Mouse (Mus musculus): ENCODE results near the gene Sh2d6. TPM values are rescaled to one million over a fixed set of nuclear protein-coding genes. Genes with fewer than 3 reads are reported as not detected.
A peak's percentile ranks its signal among the peaks of the same experiment; 100 is the strongest.

Gene Sh2d6
- polyA plus RNA-seq (2014; fragmentation: Nextera tagmentation; extraction: Ambion mirVana) = 0.98 and 1.1 TPM in 2 replicates

DNA sequence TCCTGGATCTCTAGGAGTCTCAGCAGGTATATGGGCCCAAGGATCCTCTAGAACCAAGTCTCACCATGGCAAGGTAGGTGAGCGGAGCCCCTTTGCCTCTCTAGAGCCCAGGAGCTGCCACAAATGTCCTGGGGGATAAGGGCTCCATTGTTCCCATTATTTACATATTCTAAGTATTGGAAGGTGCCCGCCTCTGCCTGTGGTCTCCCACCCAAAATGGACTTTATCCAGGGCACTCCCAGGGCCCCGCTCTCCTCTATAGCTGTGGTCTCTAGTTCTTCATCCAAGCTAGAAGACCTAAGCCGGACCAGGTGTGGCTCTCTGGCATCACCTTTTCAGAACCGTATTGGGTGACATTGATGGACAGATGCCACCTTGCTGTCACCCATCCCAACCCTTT is at the start of gene Sh2d6:
Gene Sh2d6, minus strand, starts transcription at position 101 of the 400 bp plus-strand sequence.
- H3K4me3 ChIP-seq (replicated peaks; ENCODE audit: low read depth, low read length) = no peak within 1 kb of the TSS
- no peaks in the 10 kb centered on the region for H3K9me3 ChIP-seq (ENCODE audit: control insufficient read depth, low read length)
- no peak within 1 kb of the TSS for H3K9ac ChIP-seq (replicated peaks; ENCODE audit: low read length)
- no peaks in the 10 kb centered on the region for H3K27me3 ChIP-seq (ENCODE audit: control insufficient read depth, insufficient read depth, low read length)
- no peaks in the 10 kb centered on the region for H3K36me3 ChIP-seq (ENCODE audit: control insufficient read depth, insufficient read depth, low read length)
- H3K27ac ChIP-seq (replicated peaks; ENCODE audit: low read depth, low read length) = peak within 1 kb of the TSS; percentile 96
- ATAC-seq (ENCODE audit: low FRiP score, low TSS enrichment) (no peak), DNase-seq (no peak)
- H3K4me2 ChIP-seq (ENCODE audit: low read length) = peak within 1 kb of the TSS; percentile 44; the same call in 1 of the 2 replicates
- H3K4me1 ChIP-seq (ENCODE audit: control insufficient read depth, insufficient read depth, low read length) = peaks cover 34% of the 10 kb centered on the region
- 94% methylated on average over 5 of the region's 5 CpGs for WGBS

DNA sequence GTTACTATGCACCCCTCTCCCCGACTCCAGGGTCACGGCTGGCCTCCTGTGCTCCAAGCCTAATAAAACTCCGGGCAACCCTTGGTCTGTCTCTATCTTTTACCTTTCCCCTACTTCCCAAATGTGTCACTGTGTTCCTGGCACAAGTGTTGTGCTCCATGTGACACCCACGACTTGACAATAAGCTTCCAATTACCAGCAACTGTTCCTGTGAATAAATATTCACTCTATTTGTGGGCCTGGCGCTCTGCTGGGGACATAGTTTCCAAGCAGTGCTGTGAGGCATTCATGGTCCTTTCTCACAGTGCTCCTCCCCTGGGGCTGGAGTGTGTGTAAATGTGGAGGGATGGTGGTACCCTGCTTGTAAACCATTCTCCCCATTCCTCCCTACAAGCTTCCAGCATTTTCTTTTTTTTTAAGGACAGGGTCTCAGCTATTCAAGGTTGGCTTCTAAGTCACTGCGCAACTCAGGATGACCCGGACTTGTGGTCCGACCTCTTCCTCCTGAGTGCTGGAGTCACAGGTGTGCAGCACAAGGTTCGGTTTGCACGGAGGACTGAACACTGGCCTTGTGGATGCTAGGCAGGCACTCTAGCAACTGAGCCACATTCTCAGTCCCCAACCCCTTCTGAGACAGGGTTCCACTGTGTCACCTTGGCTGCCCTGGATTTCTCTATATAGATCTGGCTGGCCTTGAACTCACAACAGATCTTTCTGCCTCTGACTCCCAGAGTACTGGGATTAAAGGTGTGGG is 49.3 kb upstream of the Sh2d6 start:
- Histone ChIP-seq H3K4me3 (replicated peaks; ENCODE audit: low read depth, low read length) (no peak overlapping the region), H3K27ac (replicated peaks; ENCODE audit: low read depth, low read length) (no peak overlapping the region), H3K4me2 (ENCODE audit: low read length) (no peak overlapping the region), H3K27me3 (ENCODE audit: control insufficient read depth, insufficient read depth, low read length) (no peaks in the 10 kb centered on the region), H3K9ac (replicated peaks; ENCODE audit: low read length) (no peak overlapping the region), H3K36me3 (ENCODE audit: control insufficient read depth, insufficient read depth, low read length) (peaks cover 18% of the 10 kb centered on the region), H3K9me3 (ENCODE audit: control insufficient read depth, low read length) (no peaks in the 10 kb centered on the region), H3K4me1 (ENCODE audit: control insufficient read depth, insufficient read depth, low read length) (no peaks in the 10 kb centered on the region)
- 85% methylated on average over 10 of the region's 10 CpGs for WGBS
- ATAC-seq (ENCODE audit: low FRiP score, low TSS enrichment) = no peak
- DNase-seq = no peak

DNA sequence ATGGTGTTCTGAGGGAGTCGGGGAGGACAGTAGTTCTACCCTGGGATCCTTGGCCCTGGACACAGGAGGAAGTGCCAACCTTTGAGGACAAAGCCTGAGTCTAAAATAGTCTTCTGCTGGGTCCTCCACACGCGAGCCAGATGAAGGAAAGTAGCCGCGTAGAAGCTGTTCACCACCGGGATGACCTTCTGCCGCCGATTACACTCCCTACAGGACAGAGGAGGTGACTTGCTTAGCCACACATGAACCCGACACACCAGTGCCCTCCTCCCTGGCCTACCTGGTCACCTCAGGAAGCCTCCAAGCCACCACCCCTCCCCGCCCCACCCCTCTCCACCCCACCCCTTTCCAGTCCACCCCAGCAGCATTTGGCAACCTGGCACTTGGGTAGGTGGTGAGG is 47.2 kb upstream of the Sh2d6 start:
- DNase-seq (no peak), ATAC-seq (ENCODE audit: low FRiP score, low TSS enrichment) (no peak)
- Histone ChIP-seq H3K36me3 (ENCODE audit: control insufficient read depth, insufficient read depth, low read length) (0 out of 2 replicates have a peak, but pooled peaks cover 5% of the 10 kb centered on the region), H3K9ac (replicated peaks; ENCODE audit: low read length) (no peak overlapping the region), H3K9me3 (ENCODE audit: control insufficient read depth, low read length) (no peaks in the 10 kb centered on the region), H3K27me3 (ENCODE audit: control insufficient read depth, insufficient read depth, low read length) (no peaks in the 10 kb centered on the region), H3K27ac (replicated peaks; ENCODE audit: low read depth, low read length) (no peak overlapping the region), H3K4me1 (ENCODE audit: control insufficient read depth, insufficient read depth, low read length) (no peaks in the 10 kb centered on the region), H3K4me2 (ENCODE audit: low read length) (no peak overlapping the region), H3K4me3 (replicated peaks; ENCODE audit: low read depth, low read length) (no peak overlapping the region)
- 95% methylated on average over 10 of the region's 10 CpGs for WGBS

DNA sequence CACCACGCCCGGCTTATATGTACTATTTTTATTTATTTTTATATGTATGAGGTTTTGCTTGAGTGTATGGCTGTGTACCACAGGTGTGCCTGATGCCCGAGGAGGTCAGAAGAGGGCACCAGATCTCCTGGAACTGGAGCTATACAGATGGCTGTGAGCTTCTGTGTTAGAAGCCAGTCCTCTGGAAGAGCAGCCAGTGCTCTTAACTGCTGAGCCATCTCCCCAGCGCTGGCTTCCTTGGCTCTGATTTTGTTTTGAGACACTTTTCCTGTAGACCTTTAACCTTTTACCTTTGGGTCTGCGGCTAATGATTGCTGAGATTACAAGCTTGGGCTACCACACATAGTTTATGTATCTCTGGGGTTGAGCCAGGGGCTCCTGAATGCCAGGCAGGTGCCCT is 46.0 kb upstream of the Sh2d6 start:
- DNase-seq = no peak

DNA sequence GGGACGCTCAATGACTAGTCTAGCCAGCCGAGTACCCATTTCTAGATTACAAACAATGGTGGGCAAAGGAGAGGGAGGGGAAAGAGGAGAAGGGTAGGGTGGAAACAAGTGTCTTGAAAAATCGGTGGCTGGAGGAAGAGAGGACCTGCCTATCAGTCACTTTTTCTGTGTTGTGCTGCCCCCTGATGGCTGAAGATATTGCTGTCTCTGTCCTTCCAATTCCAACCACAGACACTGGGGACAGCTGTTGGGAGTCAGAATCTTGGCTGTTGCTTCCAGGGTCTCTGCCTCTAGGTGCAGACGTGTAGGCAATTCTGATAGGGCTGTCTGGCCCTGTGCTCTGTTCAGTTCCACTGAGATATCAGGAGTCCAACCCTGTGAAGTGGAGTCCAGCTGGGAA is 44.5 kb upstream of the Sh2d6 start:
- Histone ChIP-seq H3K36me3 (ENCODE audit: control insufficient read depth, insufficient read depth, low read length) (0 out of 2 replicates have a peak, but pooled peaks cover 5% of the 10 kb centered on the region), H3K4me1 (ENCODE audit: control insufficient read depth, insufficient read depth, low read length) (no peaks in the 10 kb centered on the region), H3K4me2 (ENCODE audit: low read length) (0 out of 2 replicates have a peak overlapping the region, but pooled peaks have one; percentile 18), H3K27ac (replicated peaks; ENCODE audit: low read depth, low read length) (no peak overlapping the region; the same call in 1 of the 2 replicates), H3K9me3 (ENCODE audit: control insufficient read depth, low read length) (no peaks in the 10 kb centered on the region), H3K4me3 (replicated peaks; ENCODE audit: low read depth, low read length) (no peak overlapping the region), H3K27me3 (ENCODE audit: control insufficient read depth, insufficient read depth, low read length) (no peaks in the 10 kb centered on the region), H3K9ac (replicated peaks; ENCODE audit: low read length) (peak overlapping the region; percentile 13; the same call in 1 of the 2 replicates)
- peak; percentile 92 for DNase-seq
- WGBS = 1% methylated on average over 4 of the region's 4 CpGs
- ATAC-seq (ENCODE audit: low FRiP score, low TSS enrichment) = peak; percentile 83

More for the DNA sequence above, 46.0 kb upstream of the Sh2d6 start:
- Histone ChIP-seq H3K4me3 (replicated peaks; ENCODE audit: low read depth, low read length) (no peak overlapping the region), H3K4me1 (ENCODE audit: control insufficient read depth, insufficient read depth, low read length) (no peaks in the 10 kb centered on the region), H3K9me3 (ENCODE audit: control insufficient read depth, low read length) (no peaks in the 10 kb centered on the region), H3K4me2 (ENCODE audit: low read length) (no peak overlapping the region), H3K27me3 (ENCODE audit: control insufficient read depth, insufficient read depth, low read length) (no peaks in the 10 kb centered on the region), H3K27ac (replicated peaks; ENCODE audit: low read depth, low read length) (no peak overlapping the region), H3K9ac (replicated peaks; ENCODE audit: low read length) (no peak overlapping the region), H3K36me3 (ENCODE audit: control insufficient read depth, insufficient read depth, low read length) (0 out of 2 replicates have a peak, but pooled peaks cover 5% of the 10 kb centered on the region)
- no peak for ATAC-seq (ENCODE audit: low FRiP score, low TSS enrichment)
- WGBS = 87% methylated on average over 5 of the region's 5 CpGs

DNA sequence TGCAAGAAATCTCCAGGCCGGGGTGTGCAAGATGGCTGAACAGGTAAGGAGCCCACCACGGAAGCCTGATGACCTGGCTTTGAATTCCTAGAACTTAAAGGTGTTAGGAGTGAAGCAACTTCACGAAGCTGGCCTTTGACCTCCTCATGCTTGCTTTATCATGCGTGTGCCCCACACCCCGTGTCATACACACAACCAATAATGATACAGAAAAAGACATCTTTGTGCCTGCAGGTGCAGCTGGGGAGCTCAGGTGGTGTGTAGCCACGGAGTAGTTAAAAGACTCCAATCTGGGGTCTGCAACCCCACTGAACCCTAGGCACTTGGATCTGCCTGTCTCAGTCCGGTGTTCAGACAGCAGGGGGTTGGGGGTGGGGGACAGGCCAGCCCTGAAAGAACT is 44.0 kb upstream of the Sh2d6 start:
- DNase-seq = no peak
- no peaks in the 10 kb centered on the region for H3K27me3 ChIP-seq (ENCODE audit: control insufficient read depth, insufficient read depth, low read length)
- H3K9ac ChIP-seq (replicated peaks; ENCODE audit: low read length) = peak overlapping the region; percentile 13; the same call in 1 of the 2 replicates
- no peak for ATAC-seq (ENCODE audit: low FRiP score, low TSS enrichment)
- no peak overlapping the region for H3K4me3 ChIP-seq (replicated peaks; ENCODE audit: low read depth, low read length)
- H3K4me1 ChIP-seq (ENCODE audit: control insufficient read depth, insufficient read depth, low read length) = no peaks in the 10 kb centered on the region
- H3K36me3 ChIP-seq (ENCODE audit: control insufficient read depth, insufficient read depth, low read length) = 0 out of 2 replicates have a peak, but pooled peaks cover 5% of the 10 kb centered on the region
- 71% methylated on average over 7 of the region's 7 CpGs for WGBS
- H3K4me2 ChIP-seq (ENCODE audit: low read length) = 0 out of 2 replicates have a peak overlapping the region, but pooled peaks have one; percentile 18
- no peaks in the 10 kb centered on the region for H3K9me3 ChIP-seq (ENCODE audit: control insufficient read depth, low read length)
- no peak overlapping the region; the same call in 1 of the 2 replicates for H3K27ac ChIP-seq (replicated peaks; ENCODE audit: low read depth, low read length)

DNA sequence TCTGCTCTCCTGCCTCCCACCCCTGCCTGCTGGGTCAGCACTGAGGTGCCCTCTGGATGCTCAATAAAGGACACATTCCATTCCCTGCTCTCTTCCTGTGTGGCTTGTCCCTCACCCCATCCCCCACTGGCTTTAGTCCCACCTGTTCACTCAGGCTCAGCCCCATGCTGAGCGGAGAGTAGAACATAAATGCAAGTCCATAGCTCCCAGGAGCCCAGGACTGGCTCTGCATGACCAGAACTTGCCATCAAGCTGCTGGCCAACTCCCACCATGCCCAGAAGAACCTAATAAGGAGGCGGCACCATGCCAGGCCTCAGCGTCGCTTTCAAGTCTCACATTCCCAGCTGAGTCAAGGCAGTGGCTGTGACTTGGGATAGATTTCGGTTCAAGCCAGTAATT is 41.4 kb upstream of the Sh2d6 start:
- no peak for ATAC-seq (ENCODE audit: low FRiP score, low TSS enrichment)

DNA sequence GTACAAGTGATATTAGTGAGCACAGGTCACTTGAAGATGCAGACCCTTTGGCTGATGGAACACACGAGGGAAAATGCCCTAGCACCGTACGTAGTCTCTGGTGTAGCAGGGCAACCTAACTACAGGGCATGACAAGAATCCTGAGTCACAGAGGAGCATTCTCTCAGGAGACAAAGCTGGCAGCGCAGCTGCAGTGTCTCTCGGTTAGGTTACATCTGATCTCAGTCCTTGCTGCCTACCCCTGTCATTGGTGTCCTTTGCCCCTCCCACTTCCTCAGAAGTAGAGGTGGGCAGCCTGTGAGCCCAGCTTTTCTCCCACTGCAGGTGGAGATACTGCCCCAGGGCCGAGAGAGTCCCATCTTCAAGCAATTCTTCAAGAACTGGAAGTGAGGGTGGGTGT is 41.0 kb upstream of the Sh2d6 start:
- no peak for DNase-seq
- Histone ChIP-seq H3K27ac (replicated peaks; ENCODE audit: low read depth, low read length) (no peak overlapping the region), H3K9me3 (ENCODE audit: control insufficient read depth, low read length) (no peaks in the 10 kb centered on the region), H3K4me3 (replicated peaks; ENCODE audit: low read depth, low read length) (no peak overlapping the region), H3K4me2 (ENCODE audit: low read length) (no peak overlapping the region), H3K9ac (replicated peaks; ENCODE audit: low read length) (no peak overlapping the region), H3K27me3 (ENCODE audit: control insufficient read depth, insufficient read depth, low read length) (no peaks in the 10 kb centered on the region), H3K4me1 (ENCODE audit: control insufficient read depth, insufficient read depth, low read length) (no peaks in the 10 kb centered on the region), H3K36me3 (ENCODE audit: control insufficient read depth, insufficient read depth, low read length) (no peaks in the 10 kb centered on the region)
- WGBS = 49% methylated on average over 6 of the region's 6 CpGs
- ATAC-seq (ENCODE audit: low FRiP score, low TSS enrichment) = no peak

More for the DNA sequence above, 41.4 kb upstream of the Sh2d6 start:
- DNase-seq = no peak
- Histone ChIP-seq H3K4me2 (ENCODE audit: low read length) (no peak overlapping the region), H3K4me1 (ENCODE audit: control insufficient read depth, insufficient read depth, low read length) (no peaks in the 10 kb centered on the region), H3K27me3 (ENCODE audit: control insufficient read depth, insufficient read depth, low read length) (no peaks in the 10 kb centered on the region), H3K36me3 (ENCODE audit: control insufficient read depth, insufficient read depth, low read length) (0 out of 2 replicates have a peak, but pooled peaks cover under 1% of the 10 kb centered on the region), H3K9ac (replicated peaks; ENCODE audit: low read length) (no peak overlapping the region), H3K9me3 (ENCODE audit: control insufficient read depth, low read length) (no peaks in the 10 kb centered on the region), H3K4me3 (replicated peaks; ENCODE audit: low read depth, low read length) (no peak overlapping the region), H3K27ac (replicated peaks; ENCODE audit: low read depth, low read length) (no peak overlapping the region)
- WGBS = 70% methylated on average over 5 of the region's 5 CpGs

DNA sequence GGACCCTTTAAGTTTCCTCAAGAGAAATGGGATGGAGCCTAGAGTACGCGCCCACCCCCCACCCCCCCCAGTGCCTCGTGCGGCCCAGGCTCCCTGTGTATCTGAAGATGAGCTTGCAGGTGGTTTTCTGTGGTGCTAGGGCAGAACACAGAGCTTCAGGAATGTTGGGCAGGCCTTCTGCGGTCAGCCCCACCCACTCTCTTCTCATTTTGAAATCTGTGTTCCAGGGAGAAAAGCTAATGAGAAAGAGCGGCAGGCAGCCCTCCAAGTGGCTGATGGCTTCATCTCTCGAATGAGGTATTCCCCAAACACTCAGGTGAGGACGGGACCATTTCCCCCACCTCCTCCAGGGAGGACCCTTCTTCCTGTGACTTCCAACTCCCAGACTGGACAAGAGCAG is 39.3 kb upstream of the Sh2d6 start:
- H3K4me1 ChIP-seq (ENCODE audit: control insufficient read depth, insufficient read depth, low read length) = no peaks in the 10 kb centered on the region
- DNase-seq = no peak
- ATAC-seq (ENCODE audit: low FRiP score, low TSS enrichment) = no peak
- H3K36me3 ChIP-seq (ENCODE audit: control insufficient read depth, insufficient read depth, low read length) = no peaks in the 10 kb centered on the region
- WGBS = 67% methylated on average over 8 of the region's 8 CpGs
- no peaks in the 10 kb centered on the region for H3K9me3 ChIP-seq (ENCODE audit: control insufficient read depth, low read length)
- no peak overlapping the region for H3K4me3 ChIP-seq (replicated peaks; ENCODE audit: low read depth, low read length)
- H3K4me2 ChIP-seq (ENCODE audit: low read length) = no peak overlapping the region
- H3K9ac ChIP-seq (replicated peaks; ENCODE audit: low read length) = no peak overlapping the region
- H3K27me3 ChIP-seq (ENCODE audit: control insufficient read depth, insufficient read depth, low read length) = no peaks in the 10 kb centered on the region
- H3K27ac ChIP-seq (replicated peaks; ENCODE audit: low read depth, low read length) = no peak overlapping the region
